Mouse (Mus musculus) hindbrain, embryonic 10.5 days (tissue): ENCODE data around the gene AI413582. TPM values are rescaled to one million over a fixed set of nuclear protein-coding genes. Genes with fewer than 3 reads are reported as not detected.

Source experiments
- DNase-seq: peaks from one replicate; pipeline ENCODE4 v3.0.0-alpha.2; 2017; ENCODE audit warnings: low spot score
- H3K27ac ChIP-seq: fragments of 300-500 bp; sonication (generic); 2 replicates; pipeline ENCODE4 v1.5.1; 2016; ENCODE audit warnings: mild to moderate bottlenecking, moderate library complexity
- H3K27me3 ChIP-seq: fragments of 300-500 bp; sonication (generic); 2 replicates; pipeline ENCODE4 v1.6.1; 2016; ENCODE audit warnings: mild to moderate bottlenecking; ENCODE audit not compliant: poor library complexity, insufficient read depth, severe bottlenecking
- H3K36me3 ChIP-seq: fragments of 300-500 bp; sonication (generic); 2 replicates; pipeline ENCODE4 v1.6.1; 2016; ENCODE audit warnings: mild to moderate bottlenecking, moderate library complexity
- H3K4me1 ChIP-seq: fragments of 300-500 bp; sonication (generic); replicated peaks from 2 replicates; pipeline ENCODE4 v1.6.1; 2016; ENCODE audit warnings: mild to moderate bottlenecking
- H3K4me3 ChIP-seq: fragments of 300-500 bp; sonication (generic); 2 replicates; pipeline ENCODE4 v1.5.1; 2016; ENCODE audit warnings: mild to moderate bottlenecking, moderate library complexity
- H3K9me3 ChIP-seq: fragments of 300-500 bp; sonication (generic); 2 replicates; pipeline ENCODE4 v1.6.1; 2016; ENCODE audit warnings: mild to moderate bottlenecking, moderate library complexity
- WGBS: fragments of 180-500 bp; shearing (Covaris S2); methylation state at CpG from one replicate; pipeline ENCODE4 v1.1.7; 2016; 5-methylcytosine and 5-hydroxymethylcytosine counted together
- polyA plus RNA-seq: library from polyadenylated mRNA; unstranded; fragments of >200 nt; fragmentation: Nextera tagmentation; extraction: Ambion mirVana; gene quantifications from 2 replicates; pipeline ENCODE4 v1.2.1, GENCODE M21; 2016

The AI413582 gene
- polyA plus RNA-seq, 1 experiment from 2014 or later, result 23.9 TPM

- peaks cover 43% of the 10 kb centered on the region for H3K4me1 ChIP-seq
- no peak overlapping the region; the same call in 1 of the 2 replicates for H3K27ac ChIP-seq
- under 1% methylated on average over 27 of the region's 27 CpGs for WGBS
- peak overlapping the region; percentile 28; the same call in 1 of the 2 replicates for H3K4me3 ChIP-seq
- peaks cover 62% of the 10 kb centered on the region for H3K27me3 ChIP-seq
- no peaks in the 10 kb centered on the region for H3K36me3 ChIP-seq
- DNase-seq, result peak; percentile 73
- H3K9me3 ChIP-seq, result 0 out of 2 replicates have a peak, but pooled peaks cover under 1% of the 10 kb centered on the region
Measured at GRCm38 (mm10) chr17:27520557-27520956, 45.0 kb downstream of the AI413582 start.

GRCm38 (mm10) chr17:27518700-27519595 lies 46.6 kb downstream of the AI413582 start:
- H3K4me1 ChIP-seq, result peaks cover 55% of the 10 kb centered on the region
- peak overlapping the region; percentile 85 for H3K27ac ChIP-seq
- peak overlapping the region; percentile 4 for H3K4me3 ChIP-seq
- WGBS, result 19% methylated on average over 15 of the region's 15 CpGs
- DNase-seq, result peak; percentile 80
- peaks cover 78% of the 10 kb centered on the region for H3K27me3 ChIP-seq
- no peaks in the 10 kb centered on the region for H3K36me3 ChIP-seq
- H3K9me3 ChIP-seq, result no peaks in the 10 kb centered on the region

GRCm38 (mm10) chr17:27518296-27518695 lies 47.3 kb downstream of the AI413582 start:
- Histone ChIP-seq H3K4me1 (peaks cover 61% of the 10 kb centered on the region), H3K36me3 (no peaks in the 10 kb centered on the region), H3K27me3 (peaks cover 84% of the 10 kb centered on the region), H3K4me3 (peak overlapping the region; percentile 4), H3K9me3 (no peaks in the 10 kb centered on the region), H3K27ac (peak overlapping the region; percentile 85)
- 23% methylated on average over 9 of the region's 9 CpGs for WGBS
- DNase-seq, result peak; percentile 38

- Histone ChIP-seq H3K27me3 (peaks cover 91% of the 10 kb centered on the region), H3K27ac (peak overlapping the region; percentile 89; the same call in 1 of the 2 replicates), H3K4me3 (peak overlapping the region; percentile 67), H3K4me1 (peaks cover 85% of the 10 kb centered on the region), H3K36me3 (no peaks in the 10 kb centered on the region), H3K9me3 (no peaks in the 10 kb centered on the region)
- peak; percentile 48 for DNase-seq
- WGBS, result 33% methylated on average over 27 of the region's 27 CpGs
Measured at GRCm38 (mm10) chr17:27513916-27514762, 51.4 kb downstream of the AI413582 start.

Other genes starting within 250 kb of the AI413582 start
- gene Grm4, start 44.4 kb downstream of the AI413582 start, polyA plus RNA-seq, result 2.2 and 4.2 TPM in 2 replicates
- gene Hmga1, start 9.3 kb downstream of the AI413582 start, polyA plus RNA-seq, result 541 and 748 TPM in 2 replicates
- 90.6 and 145 TPM in 2 replicates for gene Nudt3, start 57.7 kb upstream of the AI413582 start, polyA plus RNA-seq
- gene RPS10-NUDT3, start 69.5 kb upstream of the AI413582 start, polyA plus RNA-seq, result 0.86 TPM in 1 of 2 replicates, not detected in the other
- gene Rps10, start 70.9 kb upstream of the AI413582 start, polyA plus RNA-seq, result 827 and 832 TPM in 2 replicates
- gene Pacsin1, start 89.8 kb upstream of the AI413582 start, polyA plus RNA-seq, result 3.4 and 3.6 TPM in 2 replicates
- 0.13 and 0.31 TPM in 2 replicates for gene Spdef, start 163.2 kb upstream of the AI413582 start, polyA plus RNA-seq